Mouse (Mus musculus) urinary bladder, postnatal 14 days (tissue): ENCODE results near the gene Asb13.

Source experiments
- DNase-seq: peaks from one replicate; pipeline ENCODE4 v3.0.0; 2021; ENCODE audit warnings: low spot score

The Asb13 gene

DNA sequence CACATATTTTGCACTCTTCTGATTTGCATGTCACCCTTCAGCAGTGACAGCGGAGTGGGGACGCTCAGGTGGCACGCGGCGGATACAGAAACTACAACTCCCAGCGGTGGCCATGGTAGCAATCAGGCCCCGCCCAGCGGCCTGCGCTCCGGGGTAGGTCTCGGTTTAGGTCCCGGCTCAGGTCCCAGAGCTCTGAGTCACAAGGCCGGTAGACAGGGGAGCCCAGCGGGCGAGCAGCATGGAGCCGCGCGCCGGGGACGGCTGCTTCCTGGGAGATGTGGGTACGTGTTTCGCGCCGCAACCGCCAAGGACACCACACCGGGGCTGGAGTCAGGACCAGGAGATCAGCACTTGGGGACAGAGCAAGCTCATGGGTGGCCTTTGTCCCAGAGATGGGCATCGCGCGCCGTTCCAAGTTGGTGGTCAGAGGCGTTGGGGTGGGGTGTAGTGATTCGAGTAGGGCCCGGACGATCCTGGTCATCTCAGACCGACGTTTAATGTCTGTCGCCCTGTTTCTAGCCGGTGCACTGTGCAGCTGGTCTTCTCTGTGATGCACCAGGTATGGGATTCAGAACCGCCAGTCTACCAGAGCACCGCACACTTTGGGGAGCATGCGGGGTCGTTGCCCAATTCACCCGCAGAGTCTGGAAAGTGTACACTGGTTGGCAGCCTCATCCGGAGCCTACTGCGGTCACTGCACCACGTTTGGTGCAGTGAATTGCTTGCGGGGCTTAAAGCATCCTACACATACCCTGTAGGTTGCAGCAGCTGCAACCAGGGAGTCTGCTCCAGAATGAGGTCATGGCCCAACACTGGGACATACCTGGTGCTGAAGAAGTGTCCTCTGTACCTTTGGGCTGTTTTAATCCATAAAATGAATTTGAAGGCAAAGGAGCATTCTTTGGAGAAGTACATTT, at the start of gene Asb13:
TSS of gene Asb13 (plus strand) at position 138 of the 917 bp plus-strand sequence.
- DNase-seq, result peak; percentile 85

DNA sequence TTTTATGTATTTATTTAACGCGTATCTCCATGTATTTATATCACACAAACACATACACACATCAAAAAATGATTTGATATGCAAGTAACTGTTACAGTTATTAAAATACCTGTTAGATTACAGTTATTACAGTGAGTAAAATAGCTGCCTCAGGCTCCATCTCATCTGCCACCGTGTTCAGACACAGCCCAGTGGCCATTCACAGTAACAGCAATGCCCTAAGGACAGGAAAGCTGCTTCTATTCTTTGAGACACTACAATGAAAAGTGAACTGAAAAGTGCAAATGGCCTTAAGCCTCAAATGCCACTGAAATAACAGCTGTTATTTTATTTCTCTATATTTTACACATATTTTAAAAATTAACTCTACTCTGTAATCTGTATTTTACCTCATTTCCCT, 43.0 kb upstream of the Asb13 start:
- DNase-seq, result no peak

DNA sequence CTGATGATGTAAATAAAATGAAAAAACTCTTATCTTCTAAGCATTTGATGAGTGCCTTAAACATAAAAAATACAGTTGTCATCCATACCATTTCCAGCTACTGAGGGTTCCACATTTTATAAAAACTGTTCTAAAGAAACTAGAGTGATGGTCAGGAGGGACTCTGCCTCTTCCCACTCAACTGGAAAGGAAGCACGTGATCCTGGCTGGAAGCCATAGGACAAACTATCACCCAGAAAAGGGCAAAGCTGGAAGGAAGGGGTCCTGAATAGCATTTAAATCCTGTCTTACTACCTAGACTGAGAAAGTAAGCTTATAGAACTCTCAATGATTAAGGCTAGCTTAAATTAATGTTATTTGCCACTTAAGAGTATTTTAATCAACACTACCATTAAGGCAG, 39.5 kb upstream of the Asb13 start:
- no peak for DNase-seq

DNA sequence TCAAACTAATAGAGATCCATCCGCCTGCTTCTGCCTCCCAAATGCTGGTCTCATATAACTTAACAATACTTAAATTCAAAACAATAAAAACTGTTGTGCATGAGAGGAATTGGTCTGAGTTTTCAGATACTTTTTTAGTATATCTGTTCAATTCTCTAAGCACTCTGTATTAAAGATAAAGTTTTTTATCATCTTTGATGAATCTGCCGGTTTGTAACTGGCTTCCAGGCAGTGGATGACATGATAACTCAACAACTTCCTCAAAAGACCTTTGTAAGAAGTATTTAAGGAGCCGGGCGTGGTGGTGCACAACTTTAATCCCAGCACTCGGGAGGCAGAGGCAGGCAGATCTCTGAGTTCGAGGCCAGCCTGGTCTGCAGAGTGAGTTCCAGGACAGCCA, 37.6 kb upstream of the Asb13 start:
- DNase-seq, result no peak

DNA sequence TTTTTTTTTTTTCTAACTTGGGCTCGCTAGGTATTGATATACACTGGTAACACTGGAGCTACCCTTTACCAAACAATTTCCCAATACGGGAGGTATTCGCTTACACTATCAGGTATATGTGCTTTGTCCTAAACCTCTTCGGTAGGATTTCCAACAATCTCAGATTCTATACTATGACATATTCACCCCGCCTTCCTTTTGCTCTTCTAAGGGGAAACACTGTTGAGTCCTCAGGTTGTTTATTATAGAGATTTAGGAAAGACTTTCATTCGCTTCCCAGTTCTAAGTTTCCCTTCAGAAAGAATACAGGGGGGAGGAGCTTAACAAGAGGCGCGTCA, 24.1 kb upstream of the Asb13 start:
- no peak for DNase-seq

DNA sequence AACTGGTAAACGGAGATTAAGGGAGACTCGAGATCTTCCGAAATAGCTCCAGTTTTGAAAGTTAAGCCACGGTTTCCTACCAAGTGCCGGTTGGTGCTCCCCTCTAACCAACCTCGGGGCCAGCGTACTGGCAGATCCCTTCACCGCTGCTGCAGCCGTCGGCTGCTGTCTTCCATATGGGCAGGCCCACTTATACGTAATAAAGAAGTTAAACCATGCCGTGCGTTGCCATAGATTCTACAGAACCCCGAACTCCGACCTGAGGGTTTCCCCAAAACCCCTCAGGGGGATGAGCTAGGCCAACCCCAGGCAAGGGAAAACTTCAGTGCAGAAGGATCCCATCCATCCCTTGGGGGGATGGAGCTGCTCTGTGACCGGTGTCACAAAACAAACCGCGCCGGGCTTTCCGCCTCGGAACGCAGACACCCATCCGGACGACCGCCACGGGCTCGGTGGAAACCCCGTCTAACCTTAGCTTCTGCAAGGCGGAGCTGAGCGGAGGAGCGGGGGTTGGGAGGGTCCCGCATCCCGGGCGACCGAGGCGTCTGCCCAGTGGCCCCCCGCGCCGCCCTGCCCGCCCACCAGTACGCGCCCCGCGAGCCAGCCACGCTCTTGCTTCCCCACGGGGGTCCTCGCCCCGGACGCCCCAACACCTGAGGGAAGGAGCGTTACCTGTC, 23.6 kb upstream of the Asb13 start:
- peak; percentile 20 for DNase-seq

DNA sequence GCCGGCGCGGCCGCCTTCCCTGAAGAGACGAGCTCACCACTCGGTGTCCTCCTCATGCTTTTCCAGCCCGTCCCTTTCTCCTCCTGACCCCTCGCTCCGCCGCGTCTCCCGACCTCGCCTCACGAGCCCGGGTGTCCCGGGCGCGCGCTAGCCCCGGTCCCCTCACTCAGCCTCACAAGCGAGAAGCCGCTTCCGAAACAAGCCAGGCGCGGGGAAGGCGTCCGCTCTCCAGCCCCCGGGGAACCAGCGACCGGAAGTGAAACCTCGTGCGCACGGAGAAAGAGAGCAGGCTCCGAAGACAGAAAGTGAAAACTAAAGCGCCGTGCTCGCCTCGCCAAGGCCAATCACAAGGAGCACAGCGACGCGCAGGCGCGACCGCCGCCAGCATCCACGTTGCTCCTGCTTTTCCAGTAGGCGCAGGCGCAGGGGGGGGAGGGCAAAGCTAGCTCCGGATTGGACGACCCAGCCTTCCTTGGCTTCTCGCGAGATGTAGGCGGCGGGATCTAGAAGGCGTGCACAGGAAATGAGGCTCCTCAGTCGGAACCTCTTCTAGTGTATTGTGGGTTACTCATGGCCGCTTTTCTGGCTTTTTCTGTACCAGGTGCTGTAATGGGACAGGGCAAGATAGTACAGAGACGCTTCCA, 22.9 kb upstream of the Asb13 start, which contains the start of gene Fam208b:
TSS of gene Fam208b (minus strand) at position 314 of the 644 bp plus-strand sequence.
- peak; percentile 99 for DNase-seq

DNA sequence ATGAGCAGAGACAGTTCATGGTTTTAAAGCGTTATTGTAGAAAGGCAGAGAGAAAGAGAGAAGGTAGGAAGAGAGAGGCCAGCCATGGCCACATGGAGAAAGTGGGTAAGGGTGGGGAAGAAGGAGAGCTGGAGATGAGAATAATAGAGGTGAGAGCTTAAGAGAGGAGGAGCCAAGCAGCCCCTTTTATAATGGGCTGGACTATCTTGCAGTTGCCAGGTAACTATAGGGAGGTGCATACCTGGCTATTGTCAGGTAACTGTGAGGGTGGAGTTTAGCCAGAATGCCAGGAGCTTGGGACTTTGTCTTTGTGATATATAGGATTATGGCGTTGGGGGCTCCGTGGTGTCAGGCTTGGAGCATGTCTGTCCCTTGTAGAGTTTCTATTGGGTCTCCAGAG, 6.7 kb upstream of the Asb13 start:
- no peak for DNase-seq

DNA sequence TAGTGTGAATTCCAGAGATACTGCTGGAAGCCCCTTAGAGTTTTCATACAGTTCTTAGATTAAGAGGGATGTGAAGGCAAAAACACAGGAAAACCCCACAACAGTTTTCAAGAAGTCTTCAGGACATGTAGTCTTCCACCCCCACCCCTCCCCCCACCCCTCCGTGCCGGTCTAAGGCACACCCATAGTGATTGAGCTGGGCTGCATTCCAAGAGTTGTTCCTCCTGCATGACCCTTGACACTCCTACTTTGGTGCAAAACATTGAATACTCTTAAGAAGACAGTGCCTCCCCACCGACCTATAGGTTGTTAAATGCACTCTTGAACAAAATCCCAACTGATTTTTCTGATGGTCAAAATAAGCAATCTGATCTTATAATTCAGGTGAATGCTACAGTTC, 5.7 kb upstream of the Asb13 start:
- DNase-seq, result no peak

DNA sequence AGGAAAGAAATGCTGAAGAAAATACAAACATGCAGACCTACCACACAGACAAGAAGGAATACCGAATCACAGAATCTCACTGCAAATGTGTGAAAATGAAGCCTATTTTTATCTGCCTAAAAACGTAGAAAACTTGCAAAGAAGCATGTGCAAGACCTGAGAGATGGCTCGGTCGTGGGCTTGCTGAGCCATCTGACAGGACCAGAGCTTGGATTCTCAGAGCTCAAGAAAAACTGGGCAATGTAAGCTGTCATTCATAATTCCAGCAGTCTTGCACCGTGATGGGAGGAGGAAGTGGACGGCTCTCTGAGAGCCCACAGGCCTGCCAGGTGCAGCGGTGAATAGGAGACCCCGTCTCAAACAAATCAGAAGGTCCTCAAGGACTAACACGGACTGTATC, 1.3 kb upstream of the Asb13 start:
- DNase-seq, result no peak

DNA sequence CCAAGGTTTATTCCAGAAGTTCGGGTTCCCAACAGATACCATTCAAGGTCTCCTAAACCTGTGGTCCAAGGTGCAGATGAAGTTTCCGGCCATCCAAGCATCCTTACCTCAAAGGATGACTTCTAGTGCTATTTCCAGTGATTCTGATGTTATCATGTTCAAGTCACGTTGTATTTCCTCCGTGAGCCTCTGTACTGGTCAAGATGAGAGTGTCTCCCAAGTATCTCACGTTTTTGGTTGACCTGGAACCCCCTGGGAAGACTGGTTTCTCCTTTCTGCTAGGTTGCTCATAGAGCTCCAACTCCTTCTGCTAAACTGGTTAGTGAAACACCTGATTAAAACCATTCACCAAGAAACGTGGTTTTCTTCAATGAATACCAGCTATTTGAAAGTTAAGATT, 701 bp upstream of the Asb13 start:
- DNase-seq, result no peak

DNA sequence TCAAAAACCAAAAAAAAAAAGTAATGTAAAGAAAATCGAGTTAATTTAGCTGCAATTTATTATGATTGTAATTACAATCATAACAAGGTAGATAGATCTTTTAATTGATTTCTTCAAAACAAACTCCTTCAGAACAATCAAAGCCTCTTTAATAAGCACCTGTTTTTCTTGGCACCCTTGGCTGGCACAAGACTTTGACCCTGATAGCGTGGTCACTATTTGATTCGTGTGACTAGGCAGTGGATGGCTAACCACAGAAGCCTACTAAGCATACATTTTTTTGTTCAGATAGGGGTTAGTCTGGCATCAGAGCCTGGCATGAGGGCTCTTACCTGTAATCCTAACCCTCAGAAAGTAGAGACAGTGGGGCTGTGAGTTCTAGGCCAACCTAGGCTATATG, 1.2 kb downstream of the Asb13 start:
- DNase-seq, result no peak

DNA sequence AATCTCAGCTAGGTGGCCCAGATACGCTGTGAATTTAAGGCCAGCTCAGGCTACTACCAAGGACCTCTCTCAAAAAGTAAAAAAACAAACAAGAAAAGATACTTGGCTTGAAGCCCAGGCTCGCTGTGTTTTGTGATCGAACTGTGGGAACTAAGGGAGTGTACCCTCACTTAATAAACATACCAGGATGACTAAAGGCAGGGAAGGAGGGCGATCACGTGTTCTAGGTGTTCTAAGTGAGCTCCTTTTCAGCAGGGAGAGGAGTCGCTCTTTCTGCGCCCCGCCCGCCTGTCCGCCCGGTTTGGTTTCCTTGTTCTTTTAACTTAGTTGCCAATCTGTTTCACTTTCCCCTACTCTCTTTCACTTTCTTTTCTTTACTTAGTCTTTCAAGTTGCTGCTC, 3.0 kb downstream of the Asb13 start:
- peak; percentile 54 for DNase-seq

DNA sequence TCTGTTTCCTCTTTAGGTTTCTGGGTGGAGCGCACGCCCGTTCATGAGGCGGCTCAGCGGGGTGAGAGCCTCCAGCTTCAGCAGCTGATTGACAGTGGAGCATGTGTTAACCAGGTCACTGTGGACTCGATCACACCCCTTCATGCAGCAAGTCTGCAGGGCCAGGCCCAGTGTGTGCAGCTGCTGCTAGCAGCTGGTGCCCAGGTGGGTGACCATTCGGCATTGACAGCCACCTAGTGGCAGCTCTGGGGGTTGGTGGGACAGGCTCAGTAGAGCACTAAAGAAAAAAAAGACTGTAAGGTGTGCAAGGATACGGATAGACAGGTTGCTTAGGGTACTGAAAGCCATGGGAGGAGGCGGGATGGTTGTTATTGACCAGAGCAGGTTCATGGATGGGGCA, 8.2 kb downstream of the Asb13 start:
- DNase-seq, result peak; percentile 54

DNA sequence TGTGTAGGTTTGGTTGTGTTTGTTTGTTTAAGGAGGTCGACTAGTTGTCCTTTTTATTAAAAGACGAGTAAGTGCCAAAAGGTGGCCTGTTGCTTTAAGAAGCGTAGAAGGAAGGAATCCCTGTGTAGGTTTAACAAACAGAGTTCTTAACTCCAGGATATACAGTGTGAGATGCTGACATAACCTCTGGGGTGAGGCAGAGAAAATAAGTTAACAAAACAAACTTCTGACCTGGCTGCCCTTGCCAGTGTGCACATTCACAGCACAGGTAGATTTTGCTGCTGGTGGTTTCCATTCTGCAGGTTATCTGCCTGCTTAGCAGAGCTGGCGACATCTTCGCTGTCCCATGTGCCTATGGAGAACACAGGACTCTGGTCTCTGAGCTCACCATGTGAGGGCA, 8.7 kb downstream of the Asb13 start:
- DNase-seq, result no peak

DNA sequence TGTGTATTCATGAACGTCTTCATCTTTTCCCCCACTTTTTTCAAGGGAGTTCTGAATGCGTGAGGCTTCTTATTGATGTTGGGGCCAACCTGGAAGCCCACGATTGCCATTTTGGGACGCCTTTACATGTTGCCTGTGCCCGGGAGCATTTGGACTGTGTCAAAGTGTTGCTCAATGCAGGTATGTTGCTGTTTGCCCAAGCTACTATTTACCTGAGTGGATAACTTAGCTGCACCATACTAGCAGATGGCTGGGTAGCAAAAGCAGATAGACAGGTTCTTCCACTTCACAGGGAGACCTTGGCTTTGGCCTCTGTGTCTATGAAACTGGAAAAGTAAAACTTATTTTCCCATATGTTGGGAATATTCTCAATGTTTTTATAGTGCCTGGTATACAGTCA, 11.0 kb downstream of the Asb13 start:
- DNase-seq, result peak; percentile 39

DNA sequence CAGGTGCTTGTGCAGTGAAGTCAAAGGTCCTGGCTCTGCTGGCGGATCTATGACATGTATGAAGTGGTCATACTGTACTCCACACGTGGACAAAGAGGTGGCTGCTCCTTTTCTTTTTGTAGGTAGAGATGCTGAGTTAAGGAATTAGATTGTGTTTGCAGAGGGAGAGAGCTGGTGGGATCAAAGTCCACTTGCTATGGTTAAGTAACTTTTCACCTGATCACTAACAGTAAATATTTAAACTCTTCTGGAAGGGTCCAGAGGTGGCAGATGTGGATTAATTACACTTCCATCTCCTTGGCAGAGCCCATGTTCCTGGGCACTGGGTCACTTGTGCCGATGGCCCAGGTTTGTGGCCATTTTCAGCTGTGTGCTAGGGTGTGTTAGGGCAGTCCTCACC, 12.1 kb downstream of the Asb13 start:
- no peak for DNase-seq

DNA sequence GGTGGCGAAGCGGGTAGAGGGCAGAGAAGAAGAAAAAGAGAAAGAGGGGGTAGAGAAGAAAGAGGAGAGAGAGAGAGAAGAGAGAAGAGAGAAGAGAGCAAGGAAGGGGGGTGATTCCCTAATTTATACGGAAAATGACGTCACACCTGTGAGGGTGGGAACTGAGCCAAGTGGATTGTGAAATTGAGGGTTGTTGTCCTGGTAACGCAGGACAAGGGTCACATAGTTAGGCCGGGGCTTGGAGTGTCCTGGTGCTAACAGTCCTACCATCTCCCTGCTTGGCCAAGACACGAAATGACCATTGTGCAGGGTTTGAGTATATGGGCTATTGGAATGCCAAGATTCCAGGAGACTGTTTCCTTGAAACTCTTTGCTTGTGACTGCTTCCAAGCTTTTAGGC, 12.7 kb downstream of the Asb13 start:
- no peak for DNase-seq

DNA sequence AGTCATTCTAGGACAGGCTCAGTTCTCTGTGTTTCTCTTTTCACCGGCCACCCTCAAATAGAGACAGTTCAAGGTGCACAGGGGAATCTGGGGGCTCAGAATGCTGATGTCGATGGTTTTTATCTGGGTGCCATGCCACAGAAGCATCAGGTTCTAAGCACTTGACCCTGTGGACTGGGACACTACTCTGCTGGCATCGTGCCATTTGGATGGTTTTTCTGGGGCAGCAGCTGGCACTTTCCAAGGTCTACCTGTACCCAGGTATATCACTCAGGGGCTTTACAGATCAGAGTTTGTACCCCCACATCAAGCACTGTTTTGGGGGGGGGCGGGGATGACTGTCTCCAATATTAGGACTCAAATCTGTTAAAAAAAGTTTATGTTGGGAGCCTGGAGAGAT, 16.7 kb downstream of the Asb13 start:
- DNase-seq, result no peak

DNA sequence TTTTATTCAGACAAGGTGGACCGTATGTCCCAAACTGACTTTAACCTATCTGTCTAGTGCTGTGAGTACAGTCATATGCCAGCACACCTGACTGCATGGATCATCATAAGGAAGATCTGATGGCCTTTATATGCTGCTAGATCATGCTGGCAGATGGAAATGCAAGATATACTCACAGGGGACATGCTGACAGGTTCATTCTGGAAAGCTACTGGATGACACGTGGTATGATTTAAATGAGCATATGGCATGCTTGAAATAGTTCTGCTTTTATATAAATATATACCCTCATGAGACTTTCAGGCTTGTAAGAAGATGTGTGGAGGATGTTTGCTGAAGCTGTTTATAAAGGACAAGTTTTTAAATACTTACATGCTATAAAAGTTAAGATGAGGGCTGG, 20.6 kb downstream of the Asb13 start:
- no peak for DNase-seq

DNA sequence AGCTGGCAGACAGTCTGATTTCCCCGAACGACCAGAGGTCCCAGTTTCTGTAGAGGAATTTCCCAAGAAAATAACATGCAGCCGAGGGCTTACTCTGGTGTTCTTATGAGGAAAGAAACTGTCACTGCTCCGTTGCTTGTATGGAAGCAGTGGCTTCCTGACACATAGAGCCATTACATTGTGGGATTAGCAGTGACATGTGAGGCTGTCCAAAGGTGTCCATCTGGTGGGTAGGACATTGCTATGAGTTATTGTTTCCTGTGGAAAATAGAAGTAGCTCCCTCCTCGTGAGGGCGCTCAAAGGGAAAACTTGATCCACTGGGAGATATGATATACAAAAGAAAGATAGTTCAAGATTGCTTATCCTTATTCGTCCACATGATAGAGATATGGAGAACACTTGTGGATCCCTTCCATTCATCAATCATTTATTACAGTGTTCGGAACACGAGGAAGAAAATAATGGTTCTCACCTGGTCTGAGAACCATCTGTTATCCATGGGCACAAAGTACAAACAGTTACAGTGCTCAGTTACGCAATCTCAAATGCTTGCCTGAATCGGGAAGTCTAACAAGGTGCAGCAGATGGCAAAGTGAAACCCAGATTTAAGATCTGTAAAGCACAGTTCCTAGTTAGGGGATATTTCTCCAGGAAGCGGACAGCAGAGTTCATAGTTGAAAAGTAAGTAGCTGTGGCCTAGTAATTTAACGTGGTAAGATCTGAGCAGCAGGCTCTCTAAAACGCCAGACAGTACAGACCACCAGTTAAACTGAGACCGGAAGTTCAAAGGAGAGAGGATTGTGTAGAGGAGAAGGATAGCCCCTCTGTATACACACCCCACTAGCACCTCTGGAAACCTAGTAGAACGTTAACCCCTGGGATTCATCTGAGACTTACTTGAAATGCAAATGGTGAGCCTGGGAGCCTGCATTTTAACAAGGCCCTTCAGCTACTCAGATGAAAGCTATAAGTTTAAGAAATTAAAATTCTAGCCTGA, 25.6 kb downstream of the Asb13 start:
- DNase-seq, result no peak

DNA sequence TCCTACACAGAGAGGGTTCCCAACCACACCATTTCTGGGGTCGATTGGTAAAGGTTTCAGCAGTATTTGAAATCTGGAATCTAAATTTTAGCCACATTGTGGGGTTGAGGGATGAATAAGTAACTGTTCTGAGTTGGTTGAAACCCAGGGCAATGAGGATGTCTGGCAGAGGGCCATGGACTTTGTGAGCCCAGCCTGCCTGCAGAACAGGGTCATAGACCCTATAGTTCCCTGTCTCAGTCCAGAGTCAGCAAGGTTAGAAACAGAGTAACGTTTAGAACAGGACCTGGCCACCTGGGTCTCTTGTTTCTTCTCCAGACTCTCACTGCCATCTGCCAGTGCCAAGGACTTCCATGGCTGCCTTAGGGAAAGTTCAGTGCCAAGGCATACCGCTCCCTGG, 30.4 kb downstream of the Asb13 start:
- no peak for DNase-seq
